Mouse (Mus musculus) liver, embryonic 13.5 days (tissue): ENCODE results near the gene Ephb6. TPM values are rescaled to one million over a fixed set of nuclear protein-coding genes. Genes with fewer than 3 reads are reported as not detected.

Experiments used
- ATAC-seq: fragments of 200-750 bp; cut with Nextera tagmentation; 2 replicates; pipeline ENCODE4 v1.8.0; 2017; ENCODE audit warnings: low read depth, mild to moderate bottlenecking, moderate number of reproducible peaks, moderate library complexity
- DNase-seq: peaks from one replicate; pipeline ENCODE4 v3.0.0; 2022
- H3K27ac ChIP-seq: fragments of 300-500 bp; sonication (generic); 2 replicates; pipeline ENCODE4 v1.5.1; 2015; ENCODE audit warnings: moderate library complexity, mild to moderate bottlenecking, inconsistent platforms
- H3K27me3 ChIP-seq: fragments of 300-500 bp; sonication (generic); 2 replicates; pipeline ENCODE4 v1.6.1; 2015; ENCODE audit warnings: mild to moderate bottlenecking, inconsistent platforms
- H3K36me3 ChIP-seq: fragments of 300-500 bp; sonication (generic); 2 replicates; pipeline ENCODE4 v1.6.1; 2015; ENCODE audit warnings: mild to moderate bottlenecking, inconsistent platforms
- H3K4me1 ChIP-seq: fragments of 300-500 bp; sonication (generic); replicated peaks from 2 replicates; pipeline ENCODE4 v1.6.1; 2015; ENCODE audit warnings: inconsistent platforms
- H3K4me2 ChIP-seq: fragments of 300-500 bp; sonication (generic); 2 replicates; pipeline ENCODE4 v1.6.1; 2015; ENCODE audit warnings: inconsistent platforms, mild to moderate bottlenecking, moderate library complexity
- H3K4me3 ChIP-seq: fragments of 300-500 bp; sonication (generic); replicated peaks from 2 replicates; pipeline ENCODE4 v1.5.1; 2015; ENCODE audit warnings: mild to moderate bottlenecking, inconsistent platforms
- H3K9ac ChIP-seq: fragments of 300-500 bp; sonication (generic); 2 replicates; pipeline ENCODE4 v1.6.1; 2015; ENCODE audit warnings: mild to moderate bottlenecking, inconsistent platforms
- H3K9me3 ChIP-seq: fragments of 300-500 bp; sonication (generic); replicated peaks from 2 replicates; pipeline ENCODE4 v1.6.1; 2016; ENCODE audit warnings: inconsistent platforms
- WGBS: fragments of 180-500 bp; shearing (Covaris S2); methylation state at CpG from one replicate; pipeline ENCODE4 v1.1.7; 2015; ENCODE audit not compliant: insufficient replicate concordance; 5-methylcytosine and 5-hydroxymethylcytosine counted together
- polyA plus RNA-seq: library from polyadenylated mRNA; unstranded; fragments of >200 nt; fragmentation: Nextera tagmentation; extraction: Ambion mirVana; gene quantifications from 2 replicates; pipeline ENCODE4 v1.2.1, GENCODE M21; 2015

Ephb6 gene
- polyA plus RNA-seq, 1 experiment from 2014 or later = 1.1 TPM

- no peak for DNase-seq
- H3K9ac ChIP-seq = no peak overlapping the region
- no peaks in the 10 kb centered on the region for H3K9me3 ChIP-seq
- H3K4me1 ChIP-seq = no peaks in the 10 kb centered on the region
- H3K27ac ChIP-seq = no peak overlapping the region
- H3K27me3 ChIP-seq = no peaks in the 10 kb centered on the region
- no peak for ATAC-seq
- H3K36me3 ChIP-seq = no peaks in the 10 kb centered on the region
- H3K4me3 ChIP-seq = no peak overlapping the region
- no peak overlapping the region for H3K4me2 ChIP-seq
Measured at GRCm38 (mm10) chr6:41646672-41647071, 41.4 kb downstream of the Ephb6 start.

- no peak overlapping the region for H3K4me3 ChIP-seq
- no peaks in the 10 kb centered on the region for H3K27me3 ChIP-seq
- no peaks in the 10 kb centered on the region for H3K9me3 ChIP-seq
- H3K4me1 ChIP-seq = no peaks in the 10 kb centered on the region
- DNase-seq = no peak
- H3K9ac ChIP-seq = no peak overlapping the region
- no peak overlapping the region for H3K4me2 ChIP-seq
- H3K27ac ChIP-seq = no peak overlapping the region
- ATAC-seq = no peak
- WGBS = 45% methylated on average over 5 of the region's 5 CpGs
- H3K36me3 ChIP-seq = no peaks in the 10 kb centered on the region
Measured at GRCm38 (mm10) chr6:41653173-41653572, 47.9 kb downstream of the Ephb6 start.

DNA sequence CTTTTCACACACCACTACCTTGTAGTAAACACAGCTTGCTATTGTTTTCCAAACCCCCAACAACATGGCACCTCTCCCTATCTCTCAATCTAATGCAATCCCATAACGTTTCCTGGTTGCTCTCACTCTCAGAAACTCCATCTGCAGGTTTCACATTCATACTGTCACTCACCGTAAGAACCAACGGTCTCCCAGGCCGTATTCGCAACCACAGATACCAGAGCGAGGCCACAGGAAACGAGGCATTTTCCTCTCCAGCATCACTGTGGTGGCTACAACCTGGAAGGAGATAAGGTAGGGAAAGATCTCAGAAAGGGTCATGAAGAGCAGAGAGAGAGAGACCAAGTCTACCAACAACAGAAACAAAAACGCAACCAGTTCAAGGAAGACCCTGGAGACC is 49.4 kb downstream of the Ephb6 start:
- ATAC-seq = no peak
- WGBS = 20% methylated on average over 8 of the region's 8 CpGs
- no peaks in the 10 kb centered on the region for H3K27me3 ChIP-seq

DNA sequence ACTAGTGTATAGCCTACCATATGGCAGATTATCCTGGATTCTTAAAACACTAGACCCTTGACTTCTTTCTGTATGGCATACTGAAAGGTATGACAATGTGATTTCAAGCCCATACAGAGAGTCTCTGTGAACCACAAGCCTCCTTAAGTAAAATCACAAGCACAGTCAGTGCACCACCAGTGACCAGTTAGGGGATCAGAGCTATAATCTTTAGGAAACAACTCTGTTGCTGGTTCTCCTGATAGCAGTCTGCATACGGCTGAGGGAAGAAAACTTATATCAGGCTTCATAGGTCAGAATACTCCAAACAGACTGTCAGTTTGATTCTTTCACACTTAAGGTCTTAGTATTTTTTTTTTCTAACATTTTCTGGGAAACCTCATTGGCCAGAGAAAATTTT is 53.2 kb downstream of the Ephb6 start:
- no peaks in the 10 kb centered on the region for H3K4me1 ChIP-seq
- no peaks in the 10 kb centered on the region for H3K27me3 ChIP-seq
- H3K9ac ChIP-seq = no peak overlapping the region
- DNase-seq (no peak), ATAC-seq (no peak)
- WGBS = 16% methylated on average over 1 of the region's 1 CpGs
- no peak overlapping the region for H3K4me3 ChIP-seq
- no peaks in the 10 kb centered on the region for H3K36me3 ChIP-seq
- no peak overlapping the region for H3K27ac ChIP-seq
- no peak overlapping the region for H3K4me2 ChIP-seq
- H3K9me3 ChIP-seq = no peaks in the 10 kb centered on the region

More for the DNA sequence above, 49.4 kb downstream of the Ephb6 start:
- Histone ChIP-seq H3K4me1 (no peaks in the 10 kb centered on the region), H3K4me2 (no peak overlapping the region), H3K27ac (no peak overlapping the region), H3K9ac (no peak overlapping the region), H3K9me3 (no peaks in the 10 kb centered on the region), H3K36me3 (no peaks in the 10 kb centered on the region), H3K4me3 (no peak overlapping the region)
- no peak for DNase-seq

DNA sequence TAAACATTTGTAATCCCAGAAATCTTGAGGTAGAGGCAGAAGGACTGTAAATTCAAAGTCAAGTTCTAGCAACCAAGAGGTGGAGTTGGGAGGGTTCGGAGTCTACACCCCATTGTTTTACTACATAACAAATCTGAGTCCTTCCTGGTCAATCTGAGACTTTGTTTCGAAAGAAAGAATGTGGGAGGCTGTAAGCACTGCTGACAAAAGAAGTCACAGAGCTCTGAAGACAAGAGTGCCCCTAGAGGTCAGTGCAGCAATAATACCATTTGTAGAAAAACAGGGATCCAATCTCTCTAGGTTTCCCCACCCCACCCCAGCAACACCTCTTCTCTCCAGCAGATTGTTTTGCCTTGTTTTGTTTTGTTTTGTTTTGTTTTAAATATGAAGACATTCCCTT is 57.0 kb downstream of the Ephb6 start:
- no peak overlapping the region for H3K9ac ChIP-seq
- no peaks in the 10 kb centered on the region for H3K9me3 ChIP-seq
- no peak overlapping the region for H3K27ac ChIP-seq
- H3K4me2 ChIP-seq = no peak overlapping the region
- no peak overlapping the region for H3K4me3 ChIP-seq
- 23% methylated on average over 2 of the region's 2 CpGs for WGBS
- no peaks in the 10 kb centered on the region for H3K4me1 ChIP-seq
- H3K36me3 ChIP-seq = no peaks in the 10 kb centered on the region
- DNase-seq = no peak
- H3K27me3 ChIP-seq = no peaks in the 10 kb centered on the region
- no peak for ATAC-seq

Other genes with a start within 250 kb of the Ephb6 start
- gene Prss3, start 227.8 kb upstream of the Ephb6 start, polyA plus RNA-seq = not detected in 2 replicates
- not detected in 2 replicates for gene Gm5771, start 213.1 kb upstream of the Ephb6 start, polyA plus RNA-seq
- not detected in 2 replicates for gene Gm10334, start 159.3 kb upstream of the Ephb6 start, polyA plus RNA-seq
- 0.29 TPM in 1 of 2 replicates, not detected in the other for gene Prss1, start 146.6 kb upstream of the Ephb6 start, polyA plus RNA-seq
- not detected in 2 replicates for gene Prss2, start 83.7 kb upstream of the Ephb6 start, polyA plus RNA-seq
- gene Trpv6, start 30.9 kb downstream of the Ephb6 start, polyA plus RNA-seq = 0.08 and 0.10 TPM in 2 replicates
- 0.08 TPM in 1 of 2 replicates, not detected in the other for gene Trpv5, start 75.3 kb downstream of the Ephb6 start, polyA plus RNA-seq
- gene Llcfc1, start 78.9 kb downstream of the Ephb6 start, polyA plus RNA-seq = not detected in 2 replicates
- gene Kel, start 98.9 kb downstream of the Ephb6 start, polyA plus RNA-seq = 237 and 259 TPM in 2 replicates
- gene Olfr459, start 169.7 kb downstream of the Ephb6 start, polyA plus RNA-seq = not detected in 2 replicates
- not detected in 2 replicates for gene Pip, start 242.1 kb downstream of the Ephb6 start, polyA plus RNA-seq
- not detected in 2 replicates for gene Sval2, start 247.5 kb downstream of the Ephb6 start, polyA plus RNA-seq